Mouse (Mus musculus) large intestine, adult 2 months (tissue): Measurements from ENCODE around the gene Phlpp1. TPM values are rescaled to one million over a fixed set of nuclear protein-coding genes. Genes with fewer than 3 reads are reported as not detected.

Experiments
- DNase-seq: peaks from one replicate; pipeline ENCODE4 v3.0.0-alpha.2; 2012; ENCODE audit warnings: low read depth, low spot score
- WGBS: fragments of 180-500 bp; shearing (Covaris S2); methylation state at CpG from one replicate; pipeline ENCODE4 v1.1.7; 2018; 5-methylcytosine and 5-hydroxymethylcytosine counted together
- polyA plus RNA-seq: library from polyadenylated mRNA; depleted of rRNA; stranded (reverse); fragments of >200 nt; gene quantifications from 2 replicates; pipeline ENCODE4 v1.2.3, GENCODE M21; 2012; rRNA removed

Phlpp1 gene
- polyA plus RNA-seq: 3.1 and 5.7 TPM in 2 replicates

GRCm38 (mm10) chr1:106171241-106172220 is at the start of gene Phlpp1:
TSS of gene Phlpp1 (plus strand) at chr1:106171752.
- 2% methylated on average over 104 of the region's 113 CpGs for WGBS
- DNase-seq: peak; percentile 92

- WGBS: 95% methylated on average over 3 of the region's 3 CpGs
- no peak for DNase-seq
Measured at GRCm38 (mm10) chr1:106126601-106127000, 45.0 kb upstream of the Phlpp1 start.

- no peak for DNase-seq
- 65% methylated on average over 4 of the region's 4 CpGs for WGBS
Measured at GRCm38 (mm10) chr1:106131697-106132349, 39.7 kb upstream of the Phlpp1 start.

- 67% methylated on average over 4 of the region's 4 CpGs for WGBS
- no peak for DNase-seq
Measured at GRCm38 (mm10) chr1:106132350-106132700, 39.2 kb upstream of the Phlpp1 start.

- DNase-seq: no peak
- WGBS: 98% methylated on average over 2 of the region's 2 CpGs
Measured at GRCm38 (mm10) chr1:106138691-106139090, 32.9 kb upstream of the Phlpp1 start.

- 32% methylated on average over 1 of the region's 1 CpGs for WGBS
- no peak for DNase-seq
Measured at GRCm38 (mm10) chr1:106139137-106139536, 32.4 kb upstream of the Phlpp1 start.

- DNase-seq: no peak
- WGBS: 95% methylated on average over 1 of the region's 1 CpGs
Measured at GRCm38 (mm10) chr1:106142010-106142409, 29.5 kb upstream of the Phlpp1 start.

GRCm38 (mm10) chr1:106144534-106144933 is 27.0 kb upstream of the Phlpp1 start:
- WGBS: 80% methylated on average over 2 of the region's 2 CpGs
- no peak for DNase-seq

GRCm38 (mm10) chr1:106145055-106145454 is 26.5 kb upstream of the Phlpp1 start:
- DNase-seq: no peak
- WGBS: 45% methylated on average over 1 of the region's 1 CpGs

GRCm38 (mm10) chr1:106145565-106146190 is 25.9 kb upstream of the Phlpp1 start:
- DNase-seq: no peak
- 63% methylated on average over 4 of the region's 4 CpGs for WGBS

GRCm38 (mm10) chr1:106148386-106149380 is 22.9 kb upstream of the Phlpp1 start:
- 54% methylated on average over 17 of the region's 17 CpGs for WGBS
- DNase-seq: no peak

GRCm38 (mm10) chr1:106151846-106152245 is 19.7 kb upstream of the Phlpp1 start:
- 85% methylated on average over 12 of the region's 12 CpGs for whole genome bisulfite sequencing
- DNase-seq: no peak

- no peak for DNase-seq
Measured at GRCm38 (mm10) chr1:106152742-106153141, 18.8 kb upstream of the Phlpp1 start.

- 90% methylated on average over 7 of the region's 7 CpGs for WGBS
Measured at GRCm38 (mm10) chr1:106154590-106154989, 17.0 kb upstream of the Phlpp1 start.

GRCm38 (mm10) chr1:106155087-106155567 is 16.4 kb upstream of the Phlpp1 start:
- no peak for DNase-seq
- WGBS: 67% methylated on average over 10 of the region's 10 CpGs

More at GRCm38 (mm10) chr1:106154590-106154989, 17.0 kb upstream of the Phlpp1 start:
- DNase-seq: no peak

GRCm38 (mm10) chr1:106155702-106156101 is 15.8 kb upstream of the Phlpp1 start:
- no peak for DNase-seq
- 75% methylated on average over 6 of the region's 6 CpGs for WGBS

- 55% methylated on average over 4 of the region's 4 CpGs for WGBS
- DNase-seq: no peak
Measured at GRCm38 (mm10) chr1:106157961-106158515, 13.5 kb upstream of the Phlpp1 start.

GRCm38 (mm10) chr1:106159667-106160066 is 11.9 kb upstream of the Phlpp1 start:
- WGBS: 96% methylated on average over 5 of the region's 5 CpGs
- DNase-seq: no peak

- 81% methylated on average over 4 of the region's 4 CpGs for WGBS
Measured at GRCm38 (mm10) chr1:106160916-106161315, 10.6 kb upstream of the Phlpp1 start.

More at GRCm38 (mm10) chr1:106160916-106161315, 10.6 kb upstream of the Phlpp1 start:
- no peak for DNase-seq
